Mouse (Mus musculus) ES-Bruce4 (cell line): Measurements from ENCODE around the gene Gm867.

ENCODE experiments used
- CTCF ChIP-seq: IDR thresholded peaks from one replicate; pipeline ENCODE4 v1.8.1; 2011; ENCODE audit warnings: low read depth, low read length
- EP300 ChIP-seq: IDR thresholded peaks from 2 replicates; pipeline ENCODE4 v1.6.1; 2011; ENCODE audit warnings: low read depth, low read length; ENCODE audit not compliant: insufficient read depth
- POLR2A ChIP-seq: IDR thresholded peaks from one replicate; pipeline ENCODE4 v1.8.1; 2011; ENCODE audit warnings: low read length; ENCODE audit not compliant: insufficient read depth

DNA sequence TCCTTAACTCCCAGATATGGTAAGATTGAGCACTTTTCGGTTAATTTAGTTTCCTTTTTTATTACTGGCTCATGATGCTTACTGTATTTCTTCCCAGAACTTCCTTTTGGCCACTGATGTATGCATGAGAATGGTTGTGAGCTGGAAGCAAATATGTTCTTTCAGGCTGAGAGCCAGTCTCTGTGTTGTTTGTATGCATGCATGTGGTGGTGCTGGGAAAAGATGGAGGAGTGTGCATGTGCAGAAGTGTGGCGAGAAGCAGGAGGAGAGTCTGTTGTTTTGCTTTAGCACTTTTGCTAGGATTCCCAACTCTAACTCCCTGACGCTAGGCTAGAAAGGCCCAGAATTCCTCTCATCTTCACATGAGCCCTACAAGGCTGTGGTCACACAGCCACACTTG lies 39.0 kb upstream of the Gm867 start:
- TF ChIP-seq POLR2A (no peak), CTCF (no peak), EP300 (no peak)
